Mouse (Mus musculus) kidney, postnatal 0 days (tissue): ENCODE measurements around the gene Phf11c. TPM values are rescaled to one million over a fixed set of nuclear protein-coding genes. Genes with fewer than 3 reads are reported as not detected.
"Not testable (repeated sequence)": the region's sequence is repeated elsewhere in the genome, so short reads cannot be mapped to it uniquely, and the experiment has no call there.

ENCODE experiments used
- ATAC-seq: fragments of 200-750 bp; cut with Nextera tagmentation; replicated peaks from 2 replicates; pipeline ENCODE4 v1.8.0; 2017; ENCODE audit warnings: low read depth, moderate number of reproducible peaks, moderate TSS enrichment, moderate library complexity; ENCODE audit not compliant: low FRiP score
- DNase-seq: peaks from one replicate; pipeline ENCODE4 v3.0.0-alpha.2; 2016; ENCODE audit warnings: low spot score
- H3K27ac ChIP-seq: fragments of 300-500 bp; sonication (generic); 2 replicates; pipeline ENCODE4 v1.5.1; 2014; ENCODE audit warnings: mild to moderate bottlenecking
- H3K27me3 ChIP-seq: fragments of 300-500 bp; sonication (generic); 2 replicates; pipeline ENCODE4 v1.6.1; 2014; ENCODE audit warnings: low read length, mixed read lengths; ENCODE audit not compliant: insufficient read depth
- H3K36me3 ChIP-seq: fragments of 300-500 bp; sonication (generic); 2 replicates; pipeline ENCODE4 v1.6.1; 2014; ENCODE audit warnings: low read length, mixed read lengths; ENCODE audit not compliant: insufficient read depth
- H3K4me1 ChIP-seq: fragments of 300-500 bp; sonication (generic); replicated peaks from 2 replicates; pipeline ENCODE4 v1.6.1; 2014; ENCODE audit warnings: antibody characterized with exemption, low read length, mixed read lengths; ENCODE audit not compliant: insufficient read depth
- H3K4me2 ChIP-seq: fragments of 300-500 bp; sonication (generic); 2 replicates; pipeline ENCODE4 v1.6.1; 2014; ENCODE audit warnings: mild to moderate bottlenecking, low read length, moderate library complexity, mixed read lengths
- H3K4me3 ChIP-seq: fragments of 300-500 bp; sonication (generic); replicated peaks from 2 replicates; pipeline ENCODE4 v1.5.1; 2014; ENCODE audit warnings: low read depth, low read length
- H3K9ac ChIP-seq: fragments of 300-500 bp; sonication (generic); 2 replicates; pipeline ENCODE4 v1.6.1; 2014; ENCODE audit warnings: low read depth, low read length
- H3K9me3 ChIP-seq: fragments of 300-500 bp; sonication (generic); replicated peaks from 2 replicates; pipeline ENCODE4 v1.6.1; 2016; ENCODE audit warnings: low read length, inconsistent platforms, mixed read lengths
- CTCF ChIP-seq: IDR thresholded peaks from 2 replicates; pipeline ENCODE4 v1.5.1; 2016; ENCODE audit warnings: antibody characterized with exemption, low read depth, mild to moderate bottlenecking, moderate library complexity
- WGBS: fragments of 180-500 bp; shearing (Covaris S2); extraction: QIAGEN DNeasy Blood & Tissue Kit; methylation state at CpG from one replicate; pipeline ENCODE4 v1.1.7; 2014; 5-methylcytosine and 5-hydroxymethylcytosine counted together
- polyA plus RNA-seq: library from polyadenylated mRNA; unstranded; fragments of >200 nt; fragmentation: Nextera tagmentation; extraction: Ambion mirVana; gene quantifications from 2 replicates; pipeline ENCODE4 v1.2.1, GENCODE M21; 2015

The Phf11c gene
- polyA plus RNA-seq, 1 experiment from 2014 or later = 0.33 TPM

DNA sequence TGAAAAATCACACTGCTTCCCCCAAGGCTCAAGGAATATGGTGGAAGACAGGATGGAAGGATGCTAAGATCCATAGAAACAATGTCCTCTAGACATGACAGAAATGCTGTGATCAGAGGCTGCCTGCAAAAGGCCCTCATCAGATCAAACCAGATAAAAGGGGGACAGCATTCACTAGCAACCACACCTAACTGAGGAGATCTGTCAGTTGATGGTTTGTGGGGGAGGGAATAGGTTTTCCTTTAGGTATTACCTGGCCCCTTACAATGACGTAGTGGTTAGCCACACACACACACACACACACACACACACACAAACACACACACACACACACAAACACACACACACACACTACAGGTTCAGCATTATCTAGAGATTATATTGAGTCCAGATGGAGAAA is 55.6 kb downstream of the Phf11c start:
- H3K4me2 ChIP-seq = no peak overlapping the region
- 82% methylated on average over 1 of the region's 1 CpGs for WGBS
- H3K27ac ChIP-seq = no peak overlapping the region
- H3K4me3 ChIP-seq = no peak overlapping the region
- ATAC-seq = no peak
- H3K4me1 ChIP-seq = no peaks in the 10 kb centered on the region
- H3K9ac ChIP-seq = no peak overlapping the region
- DNase-seq = no peak
- no peaks in the 10 kb centered on the region for H3K9me3 ChIP-seq
- no peaks in the 10 kb centered on the region for H3K27me3 ChIP-seq
- TF ChIP-seq CTCF = no peak
- no peaks in the 10 kb centered on the region for H3K36me3 ChIP-seq

DNA sequence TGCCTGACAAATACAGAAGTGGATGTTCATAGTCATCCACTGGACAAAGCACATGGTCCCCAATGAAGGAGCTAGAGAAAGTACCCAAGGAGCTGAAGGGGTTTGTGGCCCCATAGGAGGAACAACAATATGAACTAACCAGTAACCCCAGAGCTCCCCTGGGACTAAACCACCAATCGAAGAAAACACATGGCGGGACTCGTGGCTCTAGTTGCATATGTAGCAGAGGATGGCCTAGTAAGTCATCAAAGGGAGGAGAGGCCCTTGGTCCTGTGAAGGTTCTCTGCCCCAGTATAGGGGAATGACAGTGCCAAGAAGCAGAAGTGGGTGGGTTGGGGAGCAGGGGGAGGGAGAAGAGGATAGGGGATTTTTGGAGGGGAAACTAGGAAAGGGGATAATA is 59.1 kb downstream of the Phf11c start:
- not testable (repeated sequence) for H3K27me3 ChIP-seq, ATAC-seq, DNase-seq, H3K9me3 ChIP-seq, H3K9ac ChIP-seq, H3K4me2 ChIP-seq, H3K36me3 ChIP-seq, H3K4me3 ChIP-seq, H3K27ac ChIP-seq, H3K4me1 ChIP-seq
- WGBS = 91% methylated on average over 3 of the region's 3 CpGs

Other genes starting within 250 kb of the Phf11c start
- not detected in 2 replicates for gene Gm5142, start 216.6 kb downstream of the Phf11c start, polyA plus RNA-seq
- 28.3 and 34.6 TPM in 2 replicates for gene Rcbtb1, start 194.2 kb downstream of the Phf11c start, polyA plus RNA-seq
- not detected in 2 replicates for gene Gm6904, start 135.2 kb downstream of the Phf11c start, polyA plus RNA-seq
- gene Phf11a, start 97.9 kb downstream of the Phf11c start, polyA plus RNA-seq = 0.14 and 0.21 TPM in 2 replicates
- gene Phf11b, start 54.0 kb downstream of the Phf11c start, polyA plus RNA-seq = 1.6 and 1.7 TPM in 2 replicates
- gene Phf11d, start 29.9 kb downstream of the Phf11c start, polyA plus RNA-seq = 2.8 and 3.1 TPM in 2 replicates
- gene Setdb2, start 45.5 kb upstream of the Phf11c start, polyA plus RNA-seq = 7.9 and 8.4 TPM in 2 replicates
- gene Cab39l, start 45.6 kb upstream of the Phf11c start, polyA plus RNA-seq = 57.2 and 60.7 TPM in 2 replicates
- gene Cdadc1, start 202.6 kb upstream of the Phf11c start, polyA plus RNA-seq = 37.5 and 41.2 TPM in 2 replicates
- 11.8 and 15.9 TPM in 2 replicates for gene Shisa2, start 229.9 kb upstream of the Phf11c start, polyA plus RNA-seq